26 mouse cellular contexts compared by ENCODE assay signal in the genomic region with DNA sequence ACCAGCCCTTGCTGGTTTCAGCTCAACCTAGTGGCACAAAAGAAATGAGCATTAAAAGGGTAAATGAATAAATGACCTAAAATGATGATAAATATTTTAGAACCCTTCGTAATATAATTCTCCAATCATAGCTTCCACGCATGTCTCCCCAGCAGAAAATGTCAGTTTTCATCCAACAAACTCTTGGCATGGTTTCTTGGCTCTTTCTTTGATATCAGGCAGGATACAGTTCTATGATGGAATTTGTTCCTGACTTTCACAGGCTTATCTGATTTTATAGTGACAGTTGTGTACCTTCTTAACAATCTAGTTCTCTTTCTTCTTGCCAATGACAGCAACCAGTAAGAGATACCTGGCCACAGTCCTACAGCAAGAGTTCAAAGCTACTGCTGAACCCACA.
DNase-seq lines count a peak whose midpoint lies in the region; ATAC-seq and TF ChIP-seq lines count a peak whose summit lies in the region.
"Had no signal": no experiment of that assay in that cellular context is flagged by ENCODE, and none has a peak within 500 bp of the region (broad histone marks: within the 10 kb centered on the region; RNA-seq: fewer than 3 reads in every experiment).

No protein-coding gene starts in this region.

- WGBS in forebrain, embryonic 15.5 days, result 75% methylated on average over 2 of the region's 2 CpGs
- WGBS in forebrain, embryonic 16.5 days, result 75% methylated on average over 2 of the region's 2 CpGs

- no peak overlapping the region for H3K9ac ChIP-seq in forebrain, embryonic 15.5 days (replicated peaks)
- H3K9ac ChIP-seq in forebrain, embryonic 16.5 days (replicated peaks; ENCODE audit: low read depth, low read length), result no peak overlapping the region
- H3K9ac ChIP-seq: embryonic facial prominence, embryonic 13.5 days; embryonic facial prominence, embryonic 15.5 days; forebrain, embryonic 13.5 days had no signal

- H3K27ac ChIP-seq in forebrain, embryonic 15.5 days (replicated peaks), result 0 out of 2 replicates have a peak overlapping the region, but pooled peaks have one; percentile 14
- no peak overlapping the region for H3K27ac ChIP-seq in forebrain, embryonic 16.5 days (ENCODE audit: low read length)
- peak overlapping the region; percentile 75 for H3K27ac ChIP-seq in layer of hippocampus, adult 2 months
- H3K27ac ChIP-seq: embryonic facial prominence, embryonic 13.5 days; embryonic facial prominence, embryonic 15.5 days; forebrain, embryonic 10.5 days; forebrain, embryonic 13.5 days had no signal

- H3K4me3 ChIP-seq in forebrain, embryonic 15.5 days, result no peak overlapping the region
- no peak overlapping the region for H3K4me3 ChIP-seq in forebrain, embryonic 16.5 days (replicated peaks; ENCODE audit: low read length)
- H3K4me3 ChIP-seq in layer of hippocampus, adult 2 months, result no peak overlapping the region
- H3K4me3 ChIP-seq: embryonic facial prominence, embryonic 13.5 days; embryonic facial prominence, embryonic 15.5 days; erythroblast, embryonic 14.5 days; forebrain, embryonic 10.5 days; forebrain, embryonic 13.5 days had no signal

- H3K27me3 ChIP-seq in forebrain, embryonic 15.5 days, result no peaks in the 10 kb centered on the region
- no peaks in the 10 kb centered on the region for H3K27me3 ChIP-seq in forebrain, embryonic 16.5 days (replicated peaks; ENCODE audit: control insufficient read depth, insufficient read depth, low read length)
- H3K27me3 ChIP-seq: CH12.LX; embryonic facial prominence, embryonic 13.5 days; embryonic facial prominence, embryonic 15.5 days; forebrain, embryonic 13.5 days; Patski had no signal

- no peak for DNase-seq in layer of hippocampus, adult 2 months (ENCODE audit: low spot score in 2 of 2)
- no peak for DNase-seq in layer of hippocampus, postnatal 25 days (ENCODE audit: extremely low spot score in 1 of 2, low spot score in 1 of 2)
- peak; percentile 58 for DNase-seq in brain, adult 2 months (ENCODE audit: low read depth, low spot score)
- DNase-seq in cerebellum, postnatal 14 days, result no peak
- DNase-seq: adrenal gland, adult 8-10 months; adrenal gland, postnatal 14 days; adrenal gland, postnatal 36 days; B cell, adult 2 months; cerebellum, adult 11 months; cerebellum, adult 18-20 months; cerebellum, adult 8-10 months; cerebellum, adult 9-11 months; cerebellum, postnatal 25 days; embryo, embryonic 11 days had no signal

- peaks cover 31% of the 10 kb centered on the region for H3K4me1 ChIP-seq in forebrain, embryonic 15.5 days
- H3K4me1 ChIP-seq in forebrain, embryonic 16.5 days (replicated peaks; ENCODE audit: control insufficient read depth, insufficient read depth, low read length), result peaks cover 17% of the 10 kb centered on the region
- H3K4me1 ChIP-seq: embryonic facial prominence, embryonic 13.5 days; embryonic facial prominence, embryonic 15.5 days had no signal

- H3K36me3 ChIP-seq in forebrain, embryonic 15.5 days, result no peaks in the 10 kb centered on the region
- H3K36me3 ChIP-seq in forebrain, embryonic 16.5 days (ENCODE audit: control insufficient read depth, insufficient read depth), result no peaks in the 10 kb centered on the region
- H3K36me3 ChIP-seq: embryonic facial prominence, embryonic 13.5 days; embryonic facial prominence, embryonic 15.5 days; forebrain, embryonic 10.5 days; G1E had no signal

- H3K9me3 ChIP-seq in forebrain, embryonic 15.5 days, result no peaks in the 10 kb centered on the region
- H3K9me3 ChIP-seq in forebrain, embryonic 16.5 days (ENCODE audit: control insufficient read depth, low read length), result no peaks in the 10 kb centered on the region
- H3K9me3 ChIP-seq: embryonic facial prominence, embryonic 13.5 days; embryonic facial prominence, embryonic 15.5 days; forebrain, embryonic 10.5 days; forebrain, embryonic 13.5 days had no signal

- ATAC-seq in forebrain, embryonic 15.5 days (replicated peaks), result no peak
- no peak for ATAC-seq in forebrain, embryonic 16.5 days
- ATAC-seq: activated CD4-positive, CD25-positive, alpha-beta regulatory T cell, adult 4 months; CD4-positive, CD25-positive, alpha-beta regulatory T cell, adult 4 months; forebrain, embryonic 13.5 days; Patski had no signal

- TF ChIP-seq CTCF in layer of hippocampus, adult 2 months (conservative IDR thresholded peaks at IDR 0.05), result no peak; the same call in 1 of the 2 replicates

- H3K4me2 ChIP-seq in forebrain, embryonic 15.5 days (replicated peaks), result no peak overlapping the region
- no peak overlapping the region for H3K4me2 ChIP-seq in forebrain, embryonic 16.5 days (ENCODE audit: low read length)
- H3K4me2 ChIP-seq: embryonic facial prominence, embryonic 13.5 days; embryonic facial prominence, embryonic 15.5 days; forebrain, embryonic 13.5 days had no signal
